Mouse (Mus musculus) ES-Bruce4 (cell line): Measurements from ENCODE around the gene Dcst1. TPM values are rescaled to one million over a fixed set of nuclear protein-coding genes. Genes with fewer than 3 reads are reported as not detected.

ENCODE experiments used
- H3K27ac ChIP-seq: 2 replicates; pipeline ENCODE4 v1.5.1; 2012; ENCODE audit warnings: low read length, inconsistent platforms; ENCODE audit not compliant: insufficient read depth
- H3K27me3 ChIP-seq: 2 replicates; pipeline ENCODE4 v1.6.1; 2012; ENCODE audit warnings: mild to moderate bottlenecking, low read length, inconsistent platforms; ENCODE audit not compliant: control insufficient read depth, poor library complexity, insufficient read depth, severe bottlenecking
- H3K36me3 ChIP-seq: 2 replicates; pipeline ENCODE4 v1.6.1; 2012; ENCODE audit warnings: inconsistent platforms, mild to moderate bottlenecking, low read length, moderate library complexity; ENCODE audit not compliant: control insufficient read depth, poor library complexity, insufficient read depth, severe bottlenecking
- H3K4me1 ChIP-seq: one replicate; pipeline ENCODE4 v1.8.1; 2011; ENCODE audit warnings: low read length; ENCODE audit not compliant: control insufficient read depth, insufficient read depth
- H3K4me3 ChIP-seq: 2 replicates; pipeline ENCODE4 v1.5.1; 2011; ENCODE audit warnings: low read depth, mild to moderate bottlenecking, low read length
- H3K9ac ChIP-seq: 2 replicates; pipeline ENCODE4 v1.6.1; 2012; ENCODE audit warnings: low read depth, mild to moderate bottlenecking, inconsistent platforms; ENCODE audit not compliant: poor library complexity, severe bottlenecking
- H3K9me3 ChIP-seq: replicated peaks from 2 replicates; pipeline ENCODE4 v1.6.1; 2012; ENCODE audit warnings: mild to moderate bottlenecking, low read length, inconsistent platforms; ENCODE audit not compliant: control insufficient read depth, poor library complexity, insufficient read depth, severe bottlenecking
- CTCF ChIP-seq: IDR thresholded peaks from one replicate; pipeline ENCODE4 v1.8.1; 2011; ENCODE audit warnings: low read depth, low read length
- EP300 ChIP-seq: IDR thresholded peaks from 2 replicates; pipeline ENCODE4 v1.6.1; 2011; ENCODE audit warnings: low read depth, low read length; ENCODE audit not compliant: insufficient read depth
- POLR2A ChIP-seq: IDR thresholded peaks from one replicate; pipeline ENCODE4 v1.8.1; 2011; ENCODE audit warnings: low read length; ENCODE audit not compliant: insufficient read depth
- polyA plus RNA-seq: library from polyadenylated mRNA; stranded (reverse); fragments of >200 nt; gene quantifications from 2 replicates; pipeline ENCODE4 v1.2.4, GENCODE M21; 2011; ENCODE audit warnings: low read depth; ENCODE audit not compliant: missing spikeins, insufficient read depth, insufficient read length

The Dcst1 gene
- polyA plus RNA-seq, 1 experiment = not detected

- TF ChIP-seq CTCF = no peak
- no peak for TF ChIP-seq POLR2A
- no peak for TF ChIP-seq EP300
- Histone ChIP-seq H3K4me1 (no peaks in the 10 kb centered on the region), H3K9me3 (no peaks in the 10 kb centered on the region), H3K27ac (no peak overlapping the region), H3K27me3 (no peaks in the 10 kb centered on the region), H3K36me3 (no peaks in the 10 kb centered on the region), H3K4me3 (no peak overlapping the region), H3K9ac (no peak overlapping the region)
Observed at GRCm38 (mm10) chr3:89360237-89360636, 4.8 kb downstream of the Dcst1 start.

GRCm38 (mm10) chr3:89359630-89360029, 5.4 kb downstream of the Dcst1 start:
- H3K9me3 ChIP-seq = no peaks in the 10 kb centered on the region
- no peak overlapping the region for H3K9ac ChIP-seq
- H3K36me3 ChIP-seq = no peaks in the 10 kb centered on the region
- H3K4me1 ChIP-seq = no peaks in the 10 kb centered on the region
- H3K27ac ChIP-seq = no peak overlapping the region
- H3K4me3 ChIP-seq = no peak overlapping the region
- H3K27me3 ChIP-seq = no peaks in the 10 kb centered on the region
- TF ChIP-seq POLR2A (no peak), EP300 (no peak), CTCF (no peak)

GRCm38 (mm10) chr3:89356029-89356428, 9.0 kb downstream of the Dcst1 start:
- TF ChIP-seq EP300 = no peak
- no peak for TF ChIP-seq POLR2A
- peak; percentile 6 for TF ChIP-seq CTCF
- no peak overlapping the region for H3K9ac ChIP-seq
- 0 out of 2 replicates have a peak overlapping the region, but pooled peaks have one; percentile 3 for H3K4me3 ChIP-seq
- no peaks in the 10 kb centered on the region for H3K27me3 ChIP-seq
- no peaks in the 10 kb centered on the region for H3K36me3 ChIP-seq
- no peaks in the 10 kb centered on the region for H3K9me3 ChIP-seq
- H3K4me1 ChIP-seq = no peaks in the 10 kb centered on the region
- H3K27ac ChIP-seq = no peak overlapping the region

DNA sequence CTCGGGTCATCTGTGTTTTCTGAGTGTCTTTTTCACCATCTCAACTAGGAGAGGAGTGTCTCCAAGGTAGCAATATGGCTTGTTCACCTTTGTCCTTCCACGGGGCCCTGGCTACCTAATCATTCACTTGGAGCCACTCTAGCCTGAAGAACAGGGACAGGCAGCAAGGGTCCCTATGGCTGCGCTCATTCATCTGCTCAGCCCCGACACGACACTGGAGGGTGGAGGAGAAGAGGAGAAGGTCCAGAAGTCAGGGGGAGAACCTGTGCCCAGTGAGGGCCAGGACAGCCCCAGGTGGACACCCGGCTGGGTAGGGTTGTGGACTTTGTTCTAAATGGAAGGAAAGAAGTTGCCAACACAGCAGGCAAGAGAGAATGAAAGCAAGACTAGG, 9.5 kb downstream of the Dcst1 start:
- no peaks in the 10 kb centered on the region for H3K4me1 ChIP-seq
- no peaks in the 10 kb centered on the region for H3K36me3 ChIP-seq
- no peaks in the 10 kb centered on the region for H3K9me3 ChIP-seq
- no peak overlapping the region for H3K4me3 ChIP-seq
- no peak overlapping the region for H3K27ac ChIP-seq
- no peaks in the 10 kb centered on the region for H3K27me3 ChIP-seq
- TF ChIP-seq CTCF (no peak), POLR2A (no peak)
- H3K9ac ChIP-seq = no peak overlapping the region

DNA sequence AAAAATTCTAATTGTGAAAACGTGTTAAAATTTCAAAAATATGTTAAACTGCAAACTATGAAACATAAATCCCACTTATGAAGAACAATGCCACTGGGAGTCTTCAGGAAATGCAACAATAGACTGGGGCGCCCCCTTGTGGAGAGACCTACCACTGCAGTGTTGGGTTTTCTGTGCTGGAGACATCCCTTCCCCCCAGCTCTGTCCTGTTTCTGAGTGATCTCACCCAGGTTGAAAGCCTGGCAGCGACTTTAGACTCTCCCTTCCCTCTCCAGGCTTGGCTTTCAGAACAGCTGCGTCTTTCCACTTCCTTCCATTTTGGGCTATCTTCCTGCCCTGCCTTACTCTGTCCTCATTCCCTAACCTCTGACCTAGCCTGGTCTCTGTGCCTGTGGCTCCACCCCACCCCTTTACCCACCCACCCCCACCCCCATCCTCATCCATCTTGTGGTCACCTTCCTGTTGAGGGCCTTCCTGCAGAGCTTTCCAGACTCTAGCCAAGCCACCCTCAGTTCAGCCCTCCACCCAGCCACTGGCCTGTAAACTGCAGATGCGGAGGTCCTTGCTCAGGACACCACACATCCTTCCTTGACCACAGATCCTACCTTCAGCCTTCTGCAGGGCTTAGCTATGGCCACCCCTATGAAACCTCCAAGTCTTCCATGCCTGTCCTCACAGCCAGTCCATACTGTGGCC, 10.1 kb downstream of the Dcst1 start:
- no peak overlapping the region for H3K4me3 ChIP-seq
- no peak overlapping the region for H3K27ac ChIP-seq
- peak; percentile 75 for TF ChIP-seq CTCF
- no peak for TF ChIP-seq EP300
- no peaks in the 10 kb centered on the region for H3K27me3 ChIP-seq
- H3K4me1 ChIP-seq = no peaks in the 10 kb centered on the region
- H3K9ac ChIP-seq = no peak overlapping the region
- no peaks in the 10 kb centered on the region for H3K36me3 ChIP-seq
- H3K9me3 ChIP-seq = no peaks in the 10 kb centered on the region

- no peaks in the 10 kb centered on the region for H3K9me3 ChIP-seq
- H3K27ac ChIP-seq = no peak overlapping the region
- no peaks in the 10 kb centered on the region for H3K36me3 ChIP-seq
- no peaks in the 10 kb centered on the region for H3K4me1 ChIP-seq
- H3K4me3 ChIP-seq = no peak overlapping the region
- H3K27me3 ChIP-seq = no peaks in the 10 kb centered on the region
- TF ChIP-seq POLR2A (no peak), EP300 (no peak), CTCF (no peak)
- H3K9ac ChIP-seq = no peak overlapping the region
Observed at GRCm38 (mm10) chr3:89351271-89351670, 13.8 kb downstream of the Dcst1 start.
